Mouse (Mus musculus) hematopoietic stem cell, adult 5-6 weeks (primary cell): ENCODE data around the gene Snrpf. TPM values are rescaled to one million over a fixed set of nuclear protein-coding genes. Genes with fewer than 3 reads are reported as not detected.
"Not testable (repeated sequence)": the region's sequence is repeated elsewhere in the genome, so short reads cannot be mapped to it uniquely, and the experiment has no call there.

Experiments used
- ATAC-seq, 2 experiments: fragments of 125-278 bp in 1 of 2; replicated peaks in 1 of 2; 2 replicates each; pipeline ENCODE4 v1.8.0; 2016 to 2017; ENCODE audit warnings: inconsistent platforms in 2 of 2, mild to moderate bottlenecking in 2 of 2, moderate number of reproducible peaks in 2 of 2, low read depth in 1 of 2, moderate TSS enrichment in 1 of 2; ENCODE audit not compliant: low FRiP score in 2 of 2, poor library complexity in 2 of 2, severe bottlenecking in 2 of 2, insufficient read depth in 1 of 2, low TSS enrichment in 1 of 2
- total RNA-seq: library from RNA; stranded (forward); fragments of 172-1452, 232-1000 nt; gene quantifications from 2 replicates; pipeline ENCODE4 v1.2.3, GENCODE M21; 2017

Snrpf gene
- total RNA-seq, 1 experiment from 2014 or later: 287 TPM

DNA sequence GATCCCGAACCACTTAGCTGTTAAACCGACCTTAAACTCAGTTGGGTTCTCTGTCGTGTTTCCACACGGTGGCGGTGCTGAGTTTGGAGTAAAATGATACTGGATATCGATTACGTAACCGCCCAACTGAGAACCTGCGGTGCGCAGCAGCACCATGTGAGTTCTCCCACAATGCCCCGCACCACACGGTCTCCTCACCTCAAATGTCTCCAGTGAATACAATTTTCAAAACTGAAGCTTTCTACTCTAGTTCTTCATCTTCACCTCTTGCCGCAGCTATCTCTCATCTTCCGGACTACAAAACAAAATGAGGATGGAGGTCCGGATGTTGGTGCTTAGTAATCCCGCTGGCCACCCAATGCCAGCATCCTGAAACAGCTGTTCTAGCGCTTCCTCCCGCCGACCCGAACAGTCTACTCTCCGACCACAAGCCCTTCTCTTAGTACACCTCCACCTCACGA lies 4.5 kb upstream of the Snrpf start:
- ATAC-seq: peak; percentile 76 to 86

DNA sequence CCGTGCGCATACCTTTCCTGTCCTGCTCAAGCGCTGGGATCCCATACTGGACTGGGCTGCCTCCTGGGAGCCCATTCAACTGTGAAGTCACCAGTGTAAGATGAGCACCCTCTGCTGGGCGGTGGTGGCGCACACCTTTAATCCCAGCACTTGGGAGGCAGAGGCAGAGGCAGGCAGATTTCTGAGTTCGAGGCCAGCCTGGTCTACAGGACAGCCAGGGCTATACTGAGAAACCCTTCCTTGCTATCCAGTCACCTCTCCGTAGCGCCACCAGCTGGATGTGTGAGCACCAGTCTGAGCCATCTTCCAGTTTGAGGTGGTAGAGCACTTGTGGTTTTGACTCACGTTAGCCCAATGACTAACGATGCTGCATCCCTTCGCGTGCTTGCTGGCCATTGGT lies 3.0 kb upstream of the Snrpf start:
- no peak for ATAC-seq

DNA sequence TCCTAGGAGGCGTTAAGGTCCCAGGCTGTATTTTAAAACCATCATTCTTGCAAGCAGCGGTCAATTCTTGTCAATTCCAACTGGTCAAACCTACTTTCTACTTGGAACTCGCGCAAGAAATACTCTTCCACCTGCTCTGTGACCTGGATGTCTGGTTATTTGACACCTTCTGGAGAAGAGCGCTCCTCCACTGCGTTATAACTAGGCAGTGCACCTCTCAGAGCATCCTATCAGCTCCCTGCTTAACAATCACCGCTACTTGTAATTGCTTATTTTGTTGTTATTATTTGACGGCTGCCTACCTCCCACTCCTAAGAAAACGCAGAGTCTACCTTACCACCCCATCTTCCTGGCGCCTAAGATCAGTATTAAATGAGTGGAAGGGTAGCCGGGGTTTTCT lies 710 bp downstream of the Snrpf start:
- ATAC-seq: no peak

DNA sequence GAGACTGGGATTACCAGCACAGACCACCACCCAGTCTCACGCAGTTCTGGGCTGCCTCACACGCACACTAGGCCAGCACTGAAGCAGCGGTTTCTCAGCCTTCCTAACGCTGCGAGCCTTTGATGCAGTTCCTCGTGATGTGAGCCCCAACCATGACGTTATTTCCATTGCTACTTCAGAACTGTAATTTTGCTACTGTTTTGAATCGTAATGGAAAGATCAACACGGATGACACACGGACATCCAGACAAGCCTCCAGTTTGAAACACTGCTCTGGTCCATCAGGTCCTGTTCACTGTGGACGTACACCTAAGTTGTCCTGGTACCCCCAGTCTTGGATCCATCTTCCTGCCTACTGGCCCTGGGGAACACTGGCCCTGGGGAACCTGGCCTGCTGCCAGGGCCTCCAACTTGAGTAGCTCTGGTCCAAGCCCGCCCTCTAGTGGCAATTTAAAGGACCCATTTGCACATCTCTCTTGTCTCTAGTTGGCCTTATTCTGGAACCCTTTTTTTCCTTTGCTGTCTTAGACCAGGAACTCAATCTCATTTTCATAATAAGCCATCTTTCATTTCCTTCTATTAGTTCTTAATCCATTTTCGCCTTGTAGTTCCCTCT lies 12.1 kb downstream of the Snrpf start:
- peak; percentile 61 to 72 for ATAC-seq

DNA sequence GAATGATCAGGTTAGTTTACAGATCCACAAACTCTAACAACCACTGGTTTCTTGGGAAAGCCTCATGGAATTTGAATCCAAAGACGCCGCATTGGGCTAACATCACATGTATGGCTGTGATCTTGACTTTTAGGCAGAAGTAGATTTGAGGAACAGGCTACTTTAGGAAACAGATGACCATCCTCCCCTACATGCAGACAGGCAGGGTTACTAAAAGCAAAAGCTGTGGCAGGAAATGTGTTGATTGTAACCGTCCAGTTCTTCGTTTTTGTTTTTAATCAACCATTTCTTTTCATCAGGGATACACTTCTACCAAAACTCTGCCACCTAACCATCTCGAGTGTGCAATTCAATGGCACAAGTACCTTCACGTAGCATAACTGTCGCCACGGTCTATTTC lies 13.5 kb downstream of the Snrpf start:
- peak in 1 of 2 experiments; percentile 23; a peak in 2 of 4 replicates for ATAC-seq

DNA sequence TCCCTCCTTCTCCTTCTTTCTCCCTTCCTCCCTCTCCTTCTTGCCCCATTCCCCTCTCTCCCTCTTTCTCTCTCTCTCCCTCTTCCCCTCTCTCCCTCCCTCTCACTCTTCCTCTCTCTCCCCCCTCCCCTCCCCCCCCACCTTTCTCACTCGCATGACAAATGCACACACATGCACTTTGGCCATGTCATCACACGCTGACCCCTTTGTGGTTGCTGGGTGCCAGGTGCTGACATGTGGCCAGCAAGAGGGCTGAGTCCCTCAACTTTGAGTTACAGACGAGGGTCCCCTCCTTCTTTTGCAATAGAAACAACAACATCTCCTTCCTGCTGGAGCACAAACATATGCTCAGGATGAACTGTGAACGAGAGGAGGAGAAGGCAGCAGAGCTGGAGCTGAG lies 14.5 kb downstream of the Snrpf start:
- no peak for ATAC-seq

DNA sequence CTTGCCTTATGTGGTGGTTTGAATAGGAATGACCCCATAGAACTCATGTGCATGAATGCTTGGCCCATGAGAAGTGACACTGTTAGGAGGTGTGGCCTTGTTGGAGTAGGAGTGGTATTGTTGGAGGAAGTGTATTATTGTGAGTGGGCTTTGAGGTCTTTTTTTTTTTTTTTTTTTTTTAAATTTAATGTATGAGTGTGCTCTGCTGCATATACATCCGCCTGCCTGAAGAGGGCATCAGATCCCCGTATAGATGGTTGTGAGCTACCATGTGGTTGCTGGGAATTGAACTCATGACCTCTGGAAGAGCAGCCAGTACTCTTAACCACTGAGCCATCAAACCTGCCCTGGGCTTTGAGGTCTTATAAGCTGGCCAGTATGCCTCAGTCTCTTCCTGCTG lies 17.3 kb downstream of the Snrpf start:
- no peak for ATAC-seq

DNA sequence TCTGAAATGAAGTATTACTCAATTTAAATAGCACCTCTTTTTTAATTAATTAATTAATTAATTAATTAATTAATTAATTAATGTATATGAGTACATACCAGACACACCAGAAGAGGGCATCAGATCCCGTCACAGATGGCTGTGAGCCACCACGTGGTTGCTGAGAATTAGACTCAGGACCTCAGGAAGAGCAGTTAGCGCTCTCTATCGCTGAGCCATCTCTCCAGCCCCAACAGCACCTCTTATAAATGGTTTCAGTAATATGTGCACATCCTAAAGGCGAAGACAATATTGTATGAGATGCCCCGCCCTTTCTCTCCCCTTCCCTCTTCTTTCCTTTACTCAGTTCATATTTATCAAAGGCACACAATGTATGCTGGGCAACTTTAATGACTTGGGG lies 20.8 kb downstream of the Snrpf start:
- no peak for ATAC-seq

DNA sequence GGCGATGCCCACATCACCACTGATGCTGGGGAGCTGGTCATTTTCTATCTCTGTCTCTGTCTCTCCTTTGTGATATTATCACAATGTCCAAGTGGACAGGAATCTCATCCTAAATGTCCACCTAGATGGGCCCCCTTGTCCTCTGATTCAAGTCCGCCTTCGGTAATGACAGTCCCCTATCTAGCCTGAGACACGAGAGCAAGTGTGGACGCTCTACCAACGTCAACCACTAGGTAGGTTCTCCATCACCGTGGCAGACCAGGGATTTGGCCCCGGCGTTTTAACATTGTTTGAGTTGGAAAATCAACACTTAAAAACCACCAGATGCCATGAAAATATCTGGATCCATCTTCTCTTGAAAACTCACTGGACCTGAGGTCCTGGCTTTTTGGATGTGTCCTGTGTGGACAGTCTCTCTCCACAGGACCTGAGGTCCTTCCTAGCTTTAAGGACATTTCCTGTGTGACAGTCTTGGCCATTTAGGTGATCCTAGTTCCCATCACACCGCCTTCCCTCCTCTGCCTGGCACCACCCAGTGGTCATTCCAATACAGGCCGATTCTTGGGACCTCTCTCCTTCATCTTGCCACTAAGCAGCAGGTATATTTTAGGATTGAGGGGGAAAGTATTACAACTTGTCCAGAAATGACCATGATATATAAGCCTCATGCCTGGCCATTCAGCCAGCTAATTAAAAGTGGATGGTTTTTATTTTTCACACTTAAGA lies 21.5 kb downstream of the Snrpf start:
- ATAC-seq: no peak

DNA sequence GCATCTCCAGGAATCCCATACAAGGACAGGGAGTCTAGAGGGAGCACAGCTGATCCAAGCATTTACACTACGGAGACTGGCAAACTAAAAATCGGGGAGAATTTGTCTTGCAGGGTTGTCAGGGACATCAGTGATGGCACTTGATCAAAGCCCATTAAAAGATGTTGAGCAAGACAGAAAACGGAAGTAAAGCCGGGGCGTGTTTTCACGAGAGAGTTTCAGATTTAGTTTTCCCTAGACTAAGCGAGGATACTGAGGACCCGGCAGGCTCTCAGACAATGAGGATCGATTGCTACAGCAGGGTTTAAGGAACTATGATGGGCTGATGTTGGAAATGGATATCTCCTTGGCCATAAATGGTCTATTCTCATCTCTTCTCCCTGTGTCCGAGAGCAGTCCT lies 22.4 kb downstream of the Snrpf start:
- ATAC-seq: no peak

DNA sequence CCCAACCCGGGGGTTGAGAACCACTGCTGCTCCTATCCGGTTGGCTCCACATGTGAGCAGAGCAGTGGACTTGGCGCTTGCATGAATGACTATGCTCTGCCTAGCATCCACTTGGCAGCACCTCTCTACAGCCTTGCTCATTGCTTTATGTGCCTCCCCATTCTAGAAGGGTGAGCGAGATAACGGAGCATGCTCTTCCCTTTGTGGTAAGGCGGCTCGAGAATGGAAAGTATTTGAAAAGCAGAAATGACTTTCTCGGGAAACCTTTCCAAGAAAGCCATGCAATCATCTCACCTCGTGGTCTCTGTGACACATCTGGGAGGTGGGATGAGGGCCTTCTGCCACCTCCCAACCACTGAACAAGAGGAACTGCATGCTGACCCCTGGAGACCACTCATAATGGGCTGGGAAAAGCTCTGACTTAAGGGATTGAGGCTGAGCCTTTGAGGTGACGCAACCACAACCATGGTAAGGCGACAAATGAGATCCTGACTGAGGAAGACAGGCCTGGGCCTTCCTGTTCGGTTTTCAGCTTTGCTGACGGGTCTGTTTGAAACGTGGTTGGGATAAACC lies 24.9 kb downstream of the Snrpf start:
- peak in 1 of 2 experiments; percentile 25; a peak in 1 of 4 replicates for ATAC-seq

DNA sequence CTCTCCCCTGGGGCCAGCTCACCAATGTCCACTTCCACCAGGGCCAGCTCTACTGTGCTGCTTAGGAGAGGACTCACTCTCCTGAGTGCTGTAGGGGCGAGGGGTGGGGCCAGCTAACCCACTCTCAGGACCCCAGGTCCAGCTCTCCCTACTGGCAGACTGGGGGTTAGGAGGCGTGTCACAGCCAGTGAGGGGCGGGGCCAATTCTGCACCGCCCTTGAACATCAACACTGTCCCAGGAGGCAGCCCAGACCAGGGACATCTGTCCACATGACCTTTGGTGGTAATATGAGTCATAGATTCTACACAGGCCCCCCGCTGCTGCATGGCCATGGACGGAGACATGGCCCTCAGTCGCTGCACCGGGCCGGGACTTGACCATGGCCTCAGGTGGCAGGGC lies 29.7 kb downstream of the Snrpf start:
- no peak for ATAC-seq

DNA sequence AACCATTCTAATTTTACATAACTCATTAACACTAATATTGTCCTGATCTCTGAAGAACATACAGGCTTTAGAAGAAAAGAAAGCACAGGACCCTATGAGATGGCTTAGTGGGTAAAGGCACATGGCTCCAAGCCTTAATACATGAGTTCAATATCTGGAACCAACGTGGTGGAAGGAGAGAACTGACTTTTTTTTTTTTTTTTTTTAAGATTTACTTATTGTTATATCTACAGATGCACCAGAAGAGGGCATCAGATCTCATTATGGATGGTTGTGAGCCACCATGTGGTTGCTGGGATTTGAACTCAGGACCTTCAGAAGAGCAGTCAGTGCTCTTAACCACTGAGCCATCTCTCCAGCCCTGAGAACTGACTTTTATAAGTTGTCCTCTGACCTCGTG lies 31.5 kb downstream of the Snrpf start:
- ATAC-seq: not testable (repeated sequence)

DNA sequence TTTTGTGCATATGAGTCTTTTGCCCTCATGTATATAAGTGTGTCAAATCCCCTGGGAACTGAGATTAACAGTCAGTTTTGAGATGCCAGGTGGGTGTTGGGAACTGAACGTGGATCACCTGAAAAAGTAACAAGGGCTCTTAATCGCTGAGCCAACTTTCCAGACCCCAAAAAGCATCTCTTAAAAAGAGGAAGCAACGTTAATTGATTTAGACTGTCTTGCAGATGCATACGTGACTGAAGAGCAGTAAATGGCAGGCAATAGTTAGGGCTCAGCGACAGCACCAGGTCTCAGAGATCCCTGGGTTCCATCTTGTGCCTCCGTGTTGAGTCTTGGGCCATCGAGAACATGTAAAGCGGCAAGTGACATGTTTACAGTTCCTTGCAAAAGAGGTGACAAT lies 36.9 kb downstream of the Snrpf start:
- no peak for ATAC-seq

DNA sequence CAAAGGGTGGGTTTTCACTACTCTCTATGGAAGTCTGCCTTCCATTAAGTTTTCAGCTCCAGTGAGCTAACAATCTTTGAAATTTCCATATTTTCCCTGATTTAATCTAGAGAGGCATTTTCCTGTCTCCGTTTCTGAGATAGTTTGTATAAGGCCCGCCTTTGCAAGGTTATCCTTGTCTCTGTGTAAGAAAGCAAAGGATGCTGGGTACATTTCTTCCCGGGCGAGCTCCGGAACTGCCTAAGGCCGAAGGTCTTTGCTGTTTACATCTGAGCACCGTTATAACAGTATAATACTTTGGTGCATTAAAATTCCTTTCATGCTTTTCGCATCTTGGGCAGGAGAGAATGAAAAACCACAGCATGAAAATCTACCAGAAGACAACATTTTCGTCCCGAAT lies 39.7 kb downstream of the Snrpf start:
- no peak for ATAC-seq

DNA sequence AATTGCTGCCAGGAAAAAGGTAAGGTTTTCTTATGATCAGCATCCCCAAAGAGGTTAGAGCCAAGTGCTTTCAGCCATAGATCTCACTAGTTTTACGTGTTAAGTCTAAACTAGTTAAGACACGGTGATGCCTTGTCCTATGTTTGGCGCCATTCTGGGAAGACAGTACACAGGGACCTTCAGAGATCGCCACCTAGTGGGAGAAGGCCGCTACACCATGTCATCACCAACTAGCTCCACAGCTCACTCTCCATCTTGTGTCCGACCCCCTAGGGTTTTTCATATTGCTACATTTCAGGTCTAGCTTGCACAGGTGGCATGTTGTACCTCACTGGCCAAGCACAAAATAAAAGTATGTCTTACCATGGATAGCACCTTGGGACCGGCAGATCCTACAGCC lies 40.5 kb downstream of the Snrpf start:
- ATAC-seq: peak; percentile 93 to 96

DNA sequence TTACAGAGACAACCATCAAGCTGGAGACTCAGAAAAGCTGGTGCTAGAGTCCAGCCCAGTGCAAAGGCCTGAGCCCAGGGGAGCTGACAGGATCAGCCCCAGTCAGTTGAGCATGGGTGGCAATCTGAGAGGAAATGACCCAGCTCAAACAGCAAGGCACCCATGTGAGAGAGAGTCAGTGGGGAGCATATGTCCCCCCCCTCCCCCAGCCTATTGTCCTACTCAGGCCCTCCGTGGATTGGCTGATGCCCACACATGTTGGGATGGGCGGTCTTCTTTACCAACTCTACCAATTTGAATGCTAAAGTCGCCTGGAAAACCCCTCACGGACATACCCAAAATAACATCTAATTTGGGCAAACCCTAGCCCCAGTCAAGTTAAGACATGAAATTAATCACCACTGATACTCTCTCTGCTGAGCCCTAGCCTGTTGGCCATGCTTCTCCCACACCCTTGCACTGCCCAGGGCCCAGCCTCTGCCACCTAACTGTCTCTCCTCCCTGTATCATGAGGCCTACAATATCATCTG lies 41.7 kb downstream of the Snrpf start:
- no peak for ATAC-seq

DNA sequence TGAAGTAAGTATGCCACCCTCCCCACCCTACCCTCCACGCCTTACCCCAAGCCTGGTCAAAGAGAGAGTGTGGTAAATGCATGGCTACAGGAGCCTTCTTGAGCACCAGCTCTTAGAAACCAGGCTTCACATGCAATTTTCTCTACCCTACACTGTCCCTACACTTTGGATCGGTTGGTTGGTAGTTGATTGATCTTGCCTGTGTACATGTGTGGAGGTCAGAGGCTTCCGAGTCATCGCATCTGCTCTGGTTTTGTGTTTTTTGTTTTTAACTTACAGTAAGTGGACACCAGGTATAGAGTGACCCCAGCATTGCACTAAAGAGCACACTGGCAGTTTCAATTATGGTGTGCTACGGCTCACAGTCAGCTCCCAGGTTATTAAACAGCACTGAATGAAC lies 45.3 kb downstream of the Snrpf start:
- ATAC-seq: no peak
